Mouse (Mus musculus) spleen, adult 12 weeks (tissue): ENCODE results near the gene Acbd5.
"Not testable (repeated sequence)": the region's sequence is repeated elsewhere in the genome, so short reads cannot be mapped to it uniquely, and the experiment has no call there.

ENCODE experiments used
- DNase-seq: peaks from one replicate; pipeline ENCODE4 v3.0.0; 2022; ENCODE audit warnings: low spot score

Acbd5 gene

DNA sequence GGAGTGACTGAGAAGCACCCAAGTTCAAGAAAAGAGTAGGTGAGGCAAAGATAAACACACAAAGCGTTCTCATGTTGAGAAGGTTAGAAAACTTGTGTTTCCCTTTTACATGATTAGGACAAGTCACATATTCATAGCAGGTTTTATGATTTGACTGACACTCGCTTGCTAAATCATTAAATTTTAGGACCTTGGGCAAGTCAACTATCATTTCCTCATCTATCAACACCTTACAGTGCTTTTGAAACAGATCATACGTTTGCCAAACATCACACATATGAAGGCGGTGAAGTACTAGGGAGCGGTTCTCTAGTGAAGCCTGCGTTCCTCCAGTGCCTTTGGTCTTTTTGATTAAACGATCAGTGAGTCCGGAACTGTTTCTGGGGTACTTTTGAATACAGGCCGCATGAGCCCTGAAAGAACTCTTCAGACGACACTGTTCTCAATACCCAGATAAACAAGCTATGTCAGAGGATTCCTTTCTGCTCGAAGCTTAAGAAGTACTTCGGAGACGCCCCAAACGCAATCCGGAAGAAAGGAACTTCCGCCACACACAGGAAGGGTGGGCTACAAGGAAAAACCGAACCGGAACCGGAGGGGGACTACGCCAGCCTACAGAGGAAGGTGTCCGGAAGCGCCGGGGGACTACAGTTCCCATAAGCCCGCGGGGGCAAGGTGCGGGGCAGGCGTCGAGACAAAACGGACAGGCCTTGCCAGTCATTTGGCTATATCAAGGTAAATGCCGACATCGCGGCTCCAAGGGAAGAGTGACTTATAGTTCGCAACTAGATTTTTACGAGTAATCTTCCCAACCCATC is at the start of gene Acbd5:
Gene Acbd5, plus strand, starts transcription at position 616 of the 818 bp plus-strand sequence.
- peak; percentile 90 for DNase-seq

- no peak for DNase-seq
These were observed 48.8 kb upstream of the Acbd5 start for GRCm38 (mm10) chr2:23019170-23019569.

- no peak for DNase-seq
These were observed 46.6 kb upstream of the Acbd5 start for GRCm38 (mm10) chr2:23021320-23021719.

DNA sequence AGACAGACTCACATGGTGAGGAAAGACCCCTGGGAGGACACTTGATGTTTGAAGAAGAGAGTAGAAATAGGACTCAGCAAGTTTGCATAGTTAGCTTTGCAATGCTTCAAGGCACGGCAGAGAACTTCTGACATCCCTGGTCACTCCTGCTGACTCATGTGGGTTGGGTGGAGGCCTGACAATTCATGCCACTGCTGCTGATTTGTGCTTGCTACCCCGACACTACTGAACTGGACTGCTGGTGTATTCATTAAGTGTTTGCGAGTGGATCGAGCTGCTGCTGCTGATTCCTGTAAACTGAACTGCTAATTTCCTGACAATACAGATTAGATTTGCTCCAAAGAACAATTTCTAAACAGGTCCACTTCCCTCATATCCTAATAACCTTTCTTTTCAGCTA is 46.2 kb upstream of the Acbd5 start:
- peak; percentile 17 for DNase-seq

GRCm38 (mm10) chr2:23023023-23023422 is 44.9 kb upstream of the Acbd5 start:
- DNase-seq, result no peak

- no peak for DNase-seq
These were observed 44.2 kb upstream of the Acbd5 start for GRCm38 (mm10) chr2:23023714-23024282.

DNA sequence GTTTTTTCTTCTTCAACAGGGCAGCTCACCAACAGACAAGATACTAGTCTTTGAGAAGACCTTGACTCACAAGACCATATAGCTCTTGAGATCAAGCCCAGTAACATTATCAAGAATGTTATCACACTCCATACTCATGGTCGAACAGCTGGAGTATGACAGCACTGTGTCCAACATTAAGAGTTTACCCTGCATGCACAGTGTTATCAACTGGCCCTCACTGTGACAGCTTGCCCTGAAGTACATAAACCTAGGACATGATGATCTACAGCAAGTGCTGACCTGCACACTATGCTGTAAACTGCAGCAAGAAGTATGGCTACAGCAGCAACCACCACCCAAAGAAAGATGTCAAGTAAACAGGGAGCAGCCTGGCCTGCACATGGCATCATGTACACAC is 41.6 kb upstream of the Acbd5 start:
- no peak for DNase-seq

GRCm38 (mm10) chr2:23028826-23029225 is 39.1 kb upstream of the Acbd5 start:
- DNase-seq, result no peak

GRCm38 (mm10) chr2:23030631-23031030 is 37.3 kb upstream of the Acbd5 start:
- DNase-seq, result no peak

DNA sequence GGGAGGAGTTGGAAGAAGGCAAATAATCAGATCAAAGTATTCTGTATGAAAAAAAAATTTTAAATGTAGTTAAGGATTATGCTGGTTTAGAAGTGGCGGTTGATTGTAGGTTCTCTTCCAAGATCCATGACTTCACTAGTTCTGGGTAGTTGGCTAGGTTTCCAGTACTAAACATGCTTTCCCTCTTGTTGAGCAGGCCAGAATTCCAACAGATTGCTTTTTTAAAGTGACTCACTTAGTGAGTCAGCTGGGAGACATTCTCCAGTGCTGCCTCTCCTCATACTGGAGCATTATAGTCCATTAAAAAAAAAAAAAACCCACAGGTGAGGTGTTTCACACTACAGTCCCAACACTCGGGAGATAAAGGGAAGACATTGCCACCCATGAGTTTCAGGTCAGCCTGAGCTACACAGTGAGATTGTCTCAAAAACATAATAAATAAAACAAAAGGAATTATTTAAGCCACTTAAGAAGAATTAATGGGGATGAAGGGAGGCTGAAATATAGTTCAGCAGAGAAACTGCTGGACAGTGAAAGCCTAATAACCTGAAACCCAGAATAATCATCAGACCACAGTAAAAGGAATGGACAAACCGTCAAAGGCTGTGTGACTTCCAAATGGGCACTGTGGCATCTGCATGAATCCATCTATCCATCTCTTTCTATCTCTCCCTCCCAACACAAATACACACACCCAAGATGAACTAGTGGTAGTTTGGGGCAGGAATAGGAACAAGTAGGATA is 33.1 kb upstream of the Acbd5 start:
- DNase-seq, result no peak

- DNase-seq, result no peak
These were observed 32.5 kb upstream of the Acbd5 start for GRCm38 (mm10) chr2:23035467-23035866.

- DNase-seq, result peak; percentile 50
These were observed 28.6 kb upstream of the Acbd5 start for GRCm38 (mm10) chr2:23039082-23040000.

- DNase-seq, result peak; percentile 81
These were observed 27.8 kb upstream of the Acbd5 start, which contains the start of gene Abi1 for GRCm38 (mm10) chr2:23040001-23040646. TSS of gene Abi1 (minus strand) at chr2:23040241.

- DNase-seq, result not testable (repeated sequence)
These were observed 27.3 kb upstream of the Acbd5 start for GRCm38 (mm10) chr2:23040690-23041089.

DNA sequence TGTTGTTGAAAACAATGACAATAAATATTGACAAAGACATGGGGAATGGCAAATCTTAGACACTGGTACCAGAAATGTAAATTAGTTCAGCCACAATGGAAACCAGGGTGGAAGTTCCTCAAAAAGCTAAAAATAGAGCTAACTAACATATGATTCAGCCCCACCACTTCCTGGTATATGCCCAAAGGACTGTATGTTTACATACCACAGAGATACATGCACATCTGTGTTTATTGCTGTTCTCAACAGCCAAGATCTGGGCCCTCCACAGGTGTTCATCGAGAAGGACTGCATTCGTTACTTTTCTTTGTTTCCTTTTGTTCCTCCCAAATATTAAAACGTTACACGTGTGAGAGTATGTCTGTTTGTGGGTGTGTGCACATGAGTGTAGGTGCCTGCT is 26.5 kb upstream of the Acbd5 start:
- no peak for DNase-seq

DNA sequence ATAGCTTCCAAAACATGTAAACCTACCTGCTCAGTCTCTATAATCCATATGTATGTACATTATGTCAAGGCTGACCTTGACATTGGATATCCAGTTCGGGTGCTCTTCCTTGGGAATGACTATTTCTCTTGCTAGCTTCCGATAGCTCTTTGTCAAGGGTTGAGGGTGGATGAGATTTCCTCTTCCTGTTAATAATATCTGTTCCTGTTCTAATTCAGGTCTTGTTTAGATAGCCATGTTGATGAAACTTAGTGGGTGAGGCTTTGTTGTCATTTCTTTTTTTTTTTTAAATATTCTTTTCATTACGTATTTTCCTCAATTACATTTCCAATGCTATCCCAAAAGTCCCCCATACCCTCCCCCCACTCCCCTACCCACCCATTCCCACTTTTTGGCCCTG is 25.8 kb upstream of the Acbd5 start:
- no peak for DNase-seq

GRCm38 (mm10) chr2:23045703-23046102 is 22.3 kb upstream of the Acbd5 start:
- no peak for DNase-seq

GRCm38 (mm10) chr2:23048006-23048405 is 20.0 kb upstream of the Acbd5 start:
- no peak for DNase-seq

DNA sequence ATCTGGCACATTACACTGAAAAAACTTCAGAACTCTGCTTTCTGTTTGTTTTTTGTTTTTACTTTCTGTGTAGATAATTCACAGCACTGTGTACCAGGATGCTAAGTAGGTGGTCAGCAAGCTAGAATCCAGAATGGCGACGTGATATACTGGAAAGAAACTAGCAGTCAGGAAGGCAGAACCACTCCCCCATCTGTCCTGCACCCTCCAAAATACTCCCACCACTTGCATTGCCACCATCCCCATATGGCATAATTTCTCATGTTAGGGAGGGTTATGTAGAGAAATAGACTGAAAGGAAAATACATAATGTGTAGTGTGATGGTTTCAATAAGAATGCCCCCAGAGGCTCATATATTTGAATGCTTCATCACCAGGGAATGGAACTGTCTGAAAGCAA is 16.1 kb upstream of the Acbd5 start:
- no peak for DNase-seq

DNA sequence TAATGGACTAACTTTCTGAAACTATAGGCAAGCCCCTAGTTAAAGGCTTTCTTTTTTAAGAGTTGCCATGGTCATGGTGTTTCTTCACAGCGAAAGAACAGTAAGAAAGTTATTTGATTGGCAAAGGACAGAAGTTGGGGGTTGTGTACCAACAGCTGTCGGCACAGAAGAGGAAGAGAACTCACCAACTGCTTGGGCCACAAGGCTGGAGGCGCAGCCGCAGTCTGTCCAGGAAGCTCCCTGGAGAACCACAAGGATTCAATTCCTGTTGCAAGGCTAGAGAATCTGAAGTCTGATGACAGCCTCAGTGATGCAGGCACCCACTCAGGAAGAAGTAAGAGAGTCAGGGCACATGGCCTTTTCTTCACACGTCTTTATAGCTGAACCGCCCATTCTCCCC is 15.4 kb upstream of the Acbd5 start:
- DNase-seq, result no peak

DNA sequence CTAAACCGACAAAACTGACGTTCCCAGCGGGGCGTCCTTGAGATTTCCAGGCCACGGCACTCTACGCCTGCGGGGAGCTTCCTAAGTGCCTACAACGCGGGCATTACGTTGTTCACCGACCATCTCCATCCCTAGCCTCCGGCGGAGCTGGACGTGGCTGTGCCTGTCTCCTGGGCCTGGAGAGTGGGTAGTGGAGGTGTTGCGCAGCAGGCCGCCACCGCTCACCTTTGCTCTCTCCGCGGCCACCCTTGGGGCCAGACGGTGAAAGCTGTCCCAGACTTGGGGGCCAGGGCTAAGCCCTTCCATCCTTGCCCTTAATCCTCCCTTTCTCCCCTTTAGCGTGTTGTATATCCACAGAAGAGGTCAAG is 387 bp downstream of the Acbd5 start:
- DNase-seq, result no peak
